Mouse (Mus musculus) layer of hippocampus, adult 8-10 months (tissue): ENCODE results near the gene Wfdc1. TPM values are rescaled to one million over a fixed set of nuclear protein-coding genes. Genes with fewer than 3 reads are reported as not detected.

ENCODE experiments used
- DNase-seq, 2 experiments: peaks; one replicate each; pipeline ENCODE4 v3.0.0; 2022; ENCODE audit warnings: low spot score in 2 of 2
- total RNA-seq, 4 experiments: library from RNA; stranded (reverse); gene quantifications; 2 replicates each; pipeline ENCODE4 v1.2.4; 2022

The Wfdc1 gene
- 1 to 10 TPM; 5.9 to 7.8 (median 7.0) TPM for total RNA-seq

DNA sequence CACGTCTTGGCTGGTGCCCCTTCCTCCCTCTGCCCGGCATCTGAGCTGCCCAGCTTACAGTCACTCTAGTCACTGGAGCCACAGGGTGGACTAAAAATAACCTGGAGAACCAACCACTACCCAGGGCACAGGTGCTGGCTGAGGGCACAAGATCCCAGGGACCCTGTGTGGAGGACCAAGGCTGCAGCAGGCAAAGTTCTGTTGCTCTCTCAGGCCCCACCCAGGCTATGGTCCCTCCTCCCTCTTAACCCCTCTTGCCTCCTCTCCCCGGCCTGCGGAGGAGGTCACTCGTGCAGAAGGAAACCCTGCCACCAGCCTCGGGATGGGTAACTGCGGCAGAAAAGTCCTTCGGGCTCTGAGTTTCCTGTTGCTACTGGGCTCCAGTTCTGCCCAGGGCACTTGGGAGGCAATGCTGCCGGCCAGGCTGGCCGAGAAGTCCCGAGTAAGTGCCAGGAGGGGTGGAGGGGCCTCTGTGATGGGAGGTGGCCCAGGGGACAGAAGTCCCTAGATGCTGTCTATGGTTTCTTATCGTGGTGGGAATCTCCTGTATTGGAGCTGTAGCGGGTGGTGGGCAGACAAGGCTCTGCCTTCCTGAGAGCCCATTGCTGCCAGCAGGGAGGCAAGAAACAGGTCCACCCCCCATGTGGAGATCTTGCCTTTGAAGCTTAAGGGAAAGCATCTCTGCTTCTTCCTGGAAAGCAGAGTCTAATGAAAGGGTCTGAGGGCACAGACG, at the start of gene Wfdc1:
Gene Wfdc1, plus strand, starts transcription at position 147 of the 733 bp plus-strand sequence.
- DNase-seq = no peak

- DNase-seq = no peak
Observed at GRCm38 (mm10) chr8:119616811-119617210, 49.4 kb upstream of the Wfdc1 start.

GRCm38 (mm10) chr8:119617586-119617985, 48.6 kb upstream of the Wfdc1 start:
- no peak for DNase-seq

GRCm38 (mm10) chr8:119618887-119619286, 47.3 kb upstream of the Wfdc1 start:
- DNase-seq = no peak

DNA sequence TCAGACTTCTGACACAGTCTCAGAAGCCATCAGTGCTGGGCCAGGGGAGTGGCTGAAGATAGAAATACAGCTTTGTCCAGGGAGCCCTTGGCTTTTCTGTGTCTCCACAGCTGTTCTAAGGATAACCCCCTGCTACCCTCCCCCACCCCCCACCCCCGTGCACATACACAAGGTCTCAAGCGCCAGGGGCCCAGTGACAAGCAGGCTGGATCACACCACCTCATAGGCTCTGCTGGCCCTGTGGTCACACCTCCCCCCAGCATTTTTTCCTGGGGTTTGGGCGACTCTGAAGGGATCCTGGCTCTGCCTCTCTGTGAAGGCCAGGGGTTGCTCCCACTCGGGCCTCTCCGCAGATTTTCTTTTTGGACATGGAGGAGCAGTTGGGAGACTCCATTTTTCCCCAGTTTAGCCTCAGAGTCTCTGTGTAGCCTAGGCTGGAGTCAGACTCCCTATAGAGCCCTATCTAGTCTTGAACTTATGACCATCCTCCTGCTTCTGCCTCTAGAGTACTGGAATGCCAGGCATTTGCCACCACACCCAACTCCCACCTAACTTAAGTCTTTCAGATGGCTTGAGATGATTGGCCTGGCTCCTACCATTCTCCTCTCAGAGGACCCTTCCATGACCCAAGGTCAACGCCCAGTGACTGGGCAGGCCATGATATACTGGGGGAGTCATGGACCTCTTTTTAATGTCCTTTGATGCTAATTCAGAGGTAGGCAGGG, 45.9 kb upstream of the Wfdc1 start:
- no peak for DNase-seq

GRCm38 (mm10) chr8:119620848-119621465, 45.2 kb upstream of the Wfdc1 start:
- no peak for DNase-seq

- DNase-seq = no peak
Observed at GRCm38 (mm10) chr8:119622555-119622954, 43.6 kb upstream of the Wfdc1 start.

- no peak for DNase-seq
Observed at GRCm38 (mm10) chr8:119623061-119623460, 43.1 kb upstream of the Wfdc1 start.

- DNase-seq = no peak
Observed at GRCm38 (mm10) chr8:119623744-119624143, 42.4 kb upstream of the Wfdc1 start.

- DNase-seq = no peak
Observed at GRCm38 (mm10) chr8:119624916-119625315, 41.2 kb upstream of the Wfdc1 start.

GRCm38 (mm10) chr8:119625788-119626187, 40.4 kb upstream of the Wfdc1 start:
- DNase-seq = no peak

DNA sequence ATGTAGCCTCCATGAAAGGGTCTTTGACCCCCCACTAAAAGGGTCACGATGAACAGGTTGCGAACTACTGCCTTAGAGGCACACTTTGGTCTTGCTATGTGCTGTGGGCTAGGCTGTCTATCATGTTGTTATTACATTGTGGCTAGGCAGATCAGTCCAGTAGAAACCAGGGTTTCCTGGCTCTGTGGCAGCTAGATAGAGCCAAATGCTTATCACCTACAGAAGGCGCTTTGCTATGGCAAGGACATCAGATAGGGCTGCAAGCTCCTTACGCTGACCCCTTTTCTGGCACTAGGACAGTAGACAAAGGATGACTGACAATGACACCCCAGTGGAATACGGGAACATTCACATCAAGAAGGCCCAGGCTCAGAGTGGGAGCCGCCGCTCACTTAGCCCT, 39.0 kb upstream of the Wfdc1 start:
- no peak for DNase-seq

DNA sequence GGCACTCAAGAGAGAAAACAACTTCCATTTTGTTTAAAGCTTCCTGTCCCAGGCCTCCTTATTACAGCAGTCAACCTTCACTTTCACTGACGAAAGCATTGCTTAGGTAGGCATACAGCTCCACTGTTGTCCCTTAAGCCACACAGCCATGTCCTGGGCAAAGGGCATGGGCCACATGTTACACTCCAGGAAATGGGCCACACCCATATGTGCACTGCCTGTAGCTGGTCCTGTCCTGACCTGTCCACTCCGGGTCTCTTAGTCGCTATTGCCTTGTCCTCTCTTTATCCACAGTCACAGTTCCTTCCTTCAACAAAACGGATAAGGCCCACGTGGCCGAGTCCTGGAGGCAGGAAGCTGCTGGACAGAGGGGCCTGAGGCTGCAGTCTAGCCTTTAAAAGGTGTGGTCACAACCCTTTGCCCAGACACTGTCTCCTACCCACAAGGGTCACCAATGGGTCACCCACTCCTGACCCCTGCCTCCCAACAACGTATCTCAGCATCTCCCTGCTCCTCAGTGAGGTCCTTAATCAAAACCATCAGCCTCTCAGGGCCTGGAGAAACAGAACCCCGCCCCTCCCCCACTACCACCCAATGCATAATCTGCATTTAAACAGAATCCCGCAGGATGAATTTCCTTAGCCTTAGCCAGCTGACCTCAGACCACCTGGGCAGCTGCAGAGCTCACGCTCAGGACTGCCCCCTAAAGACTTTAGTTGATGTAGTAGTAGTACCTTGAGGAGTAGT, 38.4 kb upstream of the Wfdc1 start:
- DNase-seq = no peak

DNA sequence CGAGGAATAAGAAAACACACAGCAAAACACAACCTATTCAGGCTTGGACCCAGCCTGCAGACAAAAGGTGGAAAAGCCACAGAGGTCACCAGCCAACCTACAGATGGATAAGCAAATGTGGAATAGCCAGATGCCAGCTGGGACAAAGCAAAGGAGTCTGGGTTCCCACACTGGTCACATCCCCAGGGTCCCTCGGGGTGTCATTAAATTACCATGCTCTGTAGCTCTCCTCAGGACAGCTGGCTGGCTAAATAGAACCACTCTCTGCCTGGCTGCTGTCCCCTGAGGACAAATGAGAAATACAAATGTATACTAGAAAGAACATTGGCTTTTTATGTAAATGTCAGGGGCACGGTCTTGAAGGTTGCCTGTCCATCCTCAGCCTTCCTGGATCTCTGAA, 35.3 kb upstream of the Wfdc1 start:
- no peak for DNase-seq

GRCm38 (mm10) chr8:119632246-119632645, 33.9 kb upstream of the Wfdc1 start:
- no peak for DNase-seq

DNA sequence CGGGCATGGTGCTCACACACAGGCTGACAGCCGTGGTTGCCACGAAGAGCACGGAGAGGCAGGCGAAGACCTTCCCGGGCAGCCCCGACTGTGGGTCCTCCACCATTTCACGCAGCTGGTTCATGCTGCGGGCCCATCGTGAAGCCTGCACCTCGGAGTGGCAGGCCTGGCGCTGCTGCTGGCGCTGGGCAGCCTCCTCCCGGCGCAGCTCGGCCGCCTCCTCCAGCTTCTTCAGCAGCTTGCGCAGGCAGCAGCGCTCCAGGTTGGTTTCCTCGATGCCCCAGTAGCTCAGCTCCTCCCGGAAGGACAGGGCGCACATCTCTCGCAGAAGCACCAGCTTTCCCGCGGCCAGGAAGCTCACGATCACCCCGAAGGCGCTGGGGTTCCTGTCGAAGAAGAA, 33.3 kb upstream of the Wfdc1 start:
- no peak for DNase-seq

DNA sequence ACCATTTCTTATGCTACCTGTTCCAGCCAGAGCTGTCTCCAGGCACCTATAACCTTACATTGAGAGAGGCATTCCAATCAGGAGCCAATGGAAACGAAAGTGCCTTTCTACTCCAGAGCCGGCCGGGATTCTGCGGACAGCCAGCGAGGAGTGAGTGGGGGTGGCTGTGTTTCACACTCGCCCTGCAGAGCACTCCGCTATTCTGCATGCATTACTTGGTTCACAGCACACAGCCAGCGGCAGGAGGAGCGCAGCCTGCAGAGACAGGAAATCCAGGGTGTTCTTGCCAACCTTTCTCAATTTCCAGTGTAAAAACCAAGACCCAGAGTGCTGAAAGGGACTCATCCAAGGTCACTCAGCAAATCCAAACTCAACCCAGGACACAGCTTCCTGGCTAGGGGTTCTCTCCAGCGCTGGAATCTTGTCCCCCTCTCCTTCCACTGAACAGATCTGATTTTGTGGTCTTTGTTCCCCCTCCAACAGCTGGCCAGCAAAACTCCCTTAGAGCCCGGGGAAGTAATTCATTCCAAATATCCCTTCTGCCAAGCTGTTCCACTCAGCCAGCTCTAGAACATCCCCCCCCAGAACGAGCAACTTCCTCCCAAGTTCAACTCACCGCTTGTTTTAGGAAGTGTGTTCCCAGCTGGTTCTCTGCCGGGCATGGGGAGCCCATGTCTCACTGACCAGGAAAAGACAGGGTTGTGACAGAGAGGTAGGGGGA, 31.4 kb upstream of the Wfdc1 start:
- no peak for DNase-seq

DNA sequence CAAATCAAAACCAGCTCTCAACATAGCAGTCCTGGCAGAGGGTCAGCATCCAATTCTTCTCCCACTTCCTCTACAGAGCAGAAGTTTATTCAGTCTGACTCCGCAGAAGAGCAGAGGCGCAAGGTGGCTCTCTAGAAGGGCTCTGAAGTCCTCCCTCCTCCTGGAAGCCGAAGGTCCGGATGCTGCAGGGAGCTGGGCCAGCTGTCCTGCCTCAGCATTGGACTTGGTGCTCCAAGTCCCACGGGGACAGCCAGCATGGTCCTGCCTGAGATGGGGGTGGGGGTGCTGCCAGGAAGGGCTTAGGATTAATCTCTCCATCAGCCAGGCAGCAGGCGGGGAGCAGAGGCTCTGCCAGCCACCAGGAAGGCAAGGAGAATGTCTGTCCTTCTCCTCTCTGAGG, 30.8 kb upstream of the Wfdc1 start, which contains the start of gene Kcng4:
Gene Kcng4, minus strand, starts transcription at position 303 of the 400 bp plus-strand sequence.
- no peak for DNase-seq

DNA sequence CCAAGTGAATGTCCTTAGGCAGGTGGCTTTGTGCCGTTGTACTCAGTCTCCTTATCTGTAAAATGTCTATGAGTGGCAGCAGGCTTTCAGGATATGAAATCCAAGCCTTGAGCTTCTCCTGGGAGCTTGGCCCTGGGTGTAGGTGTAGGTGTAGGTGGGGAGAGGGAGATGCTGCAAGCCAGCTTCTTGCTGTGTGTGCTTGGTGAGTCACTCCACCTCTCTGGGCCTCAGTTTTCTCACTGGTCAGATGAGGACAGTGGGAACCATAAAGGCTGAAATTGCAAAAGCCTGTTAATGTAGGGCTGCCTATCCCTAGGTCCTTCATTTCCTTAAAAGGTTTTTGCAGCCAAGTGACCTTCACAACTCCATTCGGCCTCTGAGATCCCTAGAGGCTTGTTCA, 30.2 kb upstream of the Wfdc1 start:
- DNase-seq = no peak

- no peak for DNase-seq
Observed at GRCm38 (mm10) chr8:119636766-119637165, 29.4 kb upstream of the Wfdc1 start.

- DNase-seq = no peak
Observed at GRCm38 (mm10) chr8:119637381-119637780, 28.8 kb upstream of the Wfdc1 start.
